Mouse (Mus musculus) lung, embryonic 15.5 days (tissue): ENCODE data around the gene Lama4. TPM values are rescaled to one million over a fixed set of nuclear protein-coding genes. Genes with fewer than 3 reads are reported as not detected.
A peak's percentile ranks its signal among the peaks of the same experiment; 100 is the strongest.

ENCODE experiments used
- ATAC-seq: fragments of 200-750 bp; cut with Nextera tagmentation; 2 replicates; pipeline ENCODE4 v1.8.0; 2017; ENCODE audit warnings: moderate number of reproducible peaks, borderline replicate concordance; ENCODE audit not compliant: low FRiP score, low TSS enrichment; ENCODE audit errors: extremely low read depth
- H3K27ac ChIP-seq: fragments of 300-500 bp; sonication (generic); 2 replicates; pipeline ENCODE4 v1.5.1; 2015; ENCODE audit warnings: moderate library complexity, mild to moderate bottlenecking, inconsistent platforms
- H3K27me3 ChIP-seq: fragments of 300-500 bp; sonication (generic); 2 replicates; pipeline ENCODE4 v1.6.1; 2015; ENCODE audit warnings: inconsistent platforms
- H3K36me3 ChIP-seq: fragments of 300-500 bp; sonication (generic); 2 replicates; pipeline ENCODE4 v1.6.1; 2015; ENCODE audit warnings: inconsistent platforms
- H3K4me1 ChIP-seq: fragments of 300-500 bp; sonication (generic); 2 replicates; pipeline ENCODE4 v1.6.1; 2015; ENCODE audit warnings: inconsistent platforms
- H3K4me2 ChIP-seq: fragments of 300-500 bp; sonication (generic); 2 replicates; pipeline ENCODE4 v1.6.1; 2015; ENCODE audit warnings: inconsistent platforms, mild to moderate bottlenecking, moderate library complexity
- H3K4me3 ChIP-seq: fragments of 300-500 bp; sonication (generic); 2 replicates; pipeline ENCODE4 v1.5.1; 2015; ENCODE audit warnings: mild to moderate bottlenecking, inconsistent platforms
- H3K9ac ChIP-seq: fragments of 300-500 bp; sonication (generic); 2 replicates; pipeline ENCODE4 v1.6.1; 2015; ENCODE audit warnings: inconsistent platforms
- H3K9me3 ChIP-seq: fragments of 300-500 bp; sonication (generic); 2 replicates; pipeline ENCODE4 v1.6.1; 2016; ENCODE audit warnings: inconsistent platforms
- WGBS: fragments of 180-500 bp; shearing (Covaris S2); methylation state at CpG from one replicate; pipeline ENCODE4 v1.1.7; 2015; 5-methylcytosine and 5-hydroxymethylcytosine counted together
- polyA plus RNA-seq: library from polyadenylated mRNA; unstranded; fragments of >200 nt; fragmentation: Nextera tagmentation; extraction: Ambion mirVana; gene quantifications from 2 replicates; pipeline ENCODE4 v1.2.1, GENCODE M21; 2015

Lama4 gene
- polyA plus RNA-seq, 1 experiment from 2014 or later = 115 TPM

- WGBS = 86% methylated on average over 6 of the region's 6 CpGs
- Histone ChIP-seq H3K9ac (no peak overlapping the region), H3K27me3 (no peaks in the 10 kb centered on the region), H3K4me2 (no peak overlapping the region), H3K4me1 (peaks cover 14% of the 10 kb centered on the region; the same call in 1 of the 2 replicates), H3K36me3 (peaks cover 33% of the 10 kb centered on the region), H3K4me3 (no peak overlapping the region), H3K27ac (no peak overlapping the region), H3K9me3 (no peaks in the 10 kb centered on the region)
- ATAC-seq = no peak
These were observed 173.4 kb downstream of the Lama4 start for GRCm38 (mm10) chr10:39138761-39139160.

GRCm38 (mm10) chr10:39140843-39141242 is 175.5 kb downstream of the Lama4 start:
- H3K4me3 ChIP-seq = no peak overlapping the region
- H3K9ac ChIP-seq = no peak overlapping the region
- no peak for ATAC-seq
- H3K36me3 ChIP-seq = peaks cover 45% of the 10 kb centered on the region
- 0 out of 2 replicates have a peak, but pooled peaks cover 1% of the 10 kb centered on the region for H3K4me1 ChIP-seq
- WGBS = 68% methylated on average over 14 of the region's 14 CpGs
- H3K4me2 ChIP-seq = no peak overlapping the region
- H3K9me3 ChIP-seq = no peaks in the 10 kb centered on the region
- no peak overlapping the region for H3K27ac ChIP-seq
- H3K27me3 ChIP-seq = no peaks in the 10 kb centered on the region

- H3K4me1 ChIP-seq = no peaks in the 10 kb centered on the region
- no peak for ATAC-seq
- H3K36me3 ChIP-seq = peaks cover 51% of the 10 kb centered on the region
- H3K27ac ChIP-seq = no peak overlapping the region
- no peaks in the 10 kb centered on the region for H3K27me3 ChIP-seq
- WGBS = 82% methylated on average over 2 of the region's 2 CpGs
- H3K9me3 ChIP-seq = no peaks in the 10 kb centered on the region
- H3K4me2 ChIP-seq = no peak overlapping the region
- H3K9ac ChIP-seq = no peak overlapping the region
- no peak overlapping the region for H3K4me3 ChIP-seq
These were observed 176.1 kb downstream of the Lama4 start for GRCm38 (mm10) chr10:39141401-39141800.

- WGBS = 84% methylated on average over 12 of the region's 12 CpGs
- H3K4me2 ChIP-seq = no peak overlapping the region
- no peaks in the 10 kb centered on the region for H3K9me3 ChIP-seq
These were observed 176.9 kb downstream of the Lama4 start for GRCm38 (mm10) chr10:39142216-39142615.

GRCm38 (mm10) chr10:39156719-39157118 is 191.4 kb downstream of the Lama4 start:
- Histone ChIP-seq H3K4me3 (no peak overlapping the region), H3K4me2 (no peak overlapping the region), H3K27ac (no peak overlapping the region), H3K9ac (no peak overlapping the region), H3K27me3 (no peaks in the 10 kb centered on the region), H3K4me1 (no peaks in the 10 kb centered on the region), H3K36me3 (no peaks in the 10 kb centered on the region), H3K9me3 (no peaks in the 10 kb centered on the region)
- 75% methylated on average over 5 of the region's 5 CpGs for whole genome bisulfite sequencing
- no peak for ATAC-seq

More at GRCm38 (mm10) chr10:39142216-39142615, 176.9 kb downstream of the Lama4 start:
- H3K36me3 ChIP-seq = peaks cover 57% of the 10 kb centered on the region
- H3K27ac ChIP-seq = no peak overlapping the region
- H3K4me1 ChIP-seq = no peaks in the 10 kb centered on the region
- no peak for ATAC-seq
- no peaks in the 10 kb centered on the region for H3K27me3 ChIP-seq
- no peak overlapping the region for H3K9ac ChIP-seq
- no peak overlapping the region for H3K4me3 ChIP-seq

GRCm38 (mm10) chr10:39157321-39157720 is 192.0 kb downstream of the Lama4 start:
- no peaks in the 10 kb centered on the region for H3K4me1 ChIP-seq
- no peak for ATAC-seq
- H3K9me3 ChIP-seq = no peaks in the 10 kb centered on the region
- H3K4me3 ChIP-seq = no peak overlapping the region
- H3K4me2 ChIP-seq = no peak overlapping the region
- H3K9ac ChIP-seq = no peak overlapping the region
- no peaks in the 10 kb centered on the region for H3K36me3 ChIP-seq
- no peaks in the 10 kb centered on the region for H3K27me3 ChIP-seq
- no peak overlapping the region for H3K27ac ChIP-seq
- 95% methylated on average over 1 of the region's 1 CpGs for WGBS

GRCm38 (mm10) chr10:39158306-39158705 is 193.0 kb downstream of the Lama4 start:
- H3K4me2 ChIP-seq = no peak overlapping the region
- no peaks in the 10 kb centered on the region for H3K27me3 ChIP-seq
- H3K36me3 ChIP-seq = no peaks in the 10 kb centered on the region
- H3K27ac ChIP-seq = no peak overlapping the region
- no peaks in the 10 kb centered on the region for H3K9me3 ChIP-seq
- H3K4me1 ChIP-seq = peaks cover 8% of the 10 kb centered on the region
- H3K9ac ChIP-seq = no peak overlapping the region
- 53% methylated on average over 12 of the region's 12 CpGs for WGBS
- no peak overlapping the region for H3K4me3 ChIP-seq
- 0 out of 2 replicates have a peak, but pooled peaks have one; percentile 43 for ATAC-seq

Other genes starting within 250 kb of the Lama4 start
- not detected in 2 replicates for gene Rfpl4b, start 143.7 kb upstream of the Lama4 start, polyA plus RNA-seq
- gene Fam229b, start 168.4 kb downstream of the Lama4 start, polyA plus RNA-seq = 10.4 and 12.0 TPM in 2 replicates
- 18.8 and 20.2 TPM in 2 replicates for gene Tube1, start 168.5 kb downstream of the Lama4 start, polyA plus RNA-seq
- gene Ccn6, start 198.3 kb downstream of the Lama4 start, polyA plus RNA-seq = 0.21 and 0.40 TPM in 2 replicates